ENCODE assay signal across 4 mouse cellular contexts in genomic region chr11:80407878-80408277, GRCm38 (mm10). TPM values are rescaled to one million over a fixed set of nuclear protein-coding genes. Genes with fewer than 3 reads are reported as not detected.
A peak's percentile ranks its signal among the peaks of the same experiment; 100 is the strongest.
DNase-seq lines count a peak whose midpoint lies in the region; ATAC-seq and TF ChIP-seq lines count a peak whose summit lies in the region.
"Not testable (repeated sequence)": the region's sequence is repeated elsewhere in the genome, so short reads cannot be mapped to it uniquely, and the experiment has no call there.

No protein-coding gene starts in this region.

- not testable (repeated sequence) for H3K9ac ChIP-seq in CH12.LX (ENCODE audit: insufficient read depth, low read depth); ES-E14 (ENCODE audit: insufficient read depth, low read depth, low read length, poor library complexity, severe bottlenecking); MEL (ENCODE audit: control insufficient read depth, low read depth, low read length, poor library complexity, severe bottlenecking); intestine, embryonic 16.5 days (ENCODE audit: low read depth, low read length)

- not testable (repeated sequence) for H3K27ac ChIP-seq in CH12.LX (ENCODE audit: insufficient read depth, low read depth); ES-E14 (ENCODE audit: insufficient read depth, low read depth, low read length, poor library complexity, severe bottlenecking); MEL (ENCODE audit: control insufficient read depth, low read depth, low read length); intestine, embryonic 16.5 days (ENCODE audit: low read length)

- H3K4me1 ChIP-seq in CH12.LX (ENCODE audit: control insufficient read depth in 1 of 2, insufficient read depth in 2 of 2); ES-E14 (ENCODE audit: control insufficient read depth in 2 of 2, insufficient read depth in 2 of 2, low read length in 2 of 2, poor library complexity in 1 of 2); intestine, embryonic 16.5 days (ENCODE audit: control insufficient read depth, insufficient read depth, low read length): not testable (repeated sequence)
- peaks cover 14 to 22% of the 10 kb centered on the region in 2 experiments for H3K4me1 ChIP-seq in MEL (ENCODE audit: control insufficient read depth in 1 of 2, insufficient read depth in 2 of 2, low read length in 2 of 2)

- WGBS in intestine, embryonic 16.5 days: 97% methylated on average over 6 of the region's 6 CpGs

- H3K79me2 ChIP-seq in CH12.LX (replicated peaks; ENCODE audit: control insufficient read depth, extremely low read depth, insufficient read depth, poor library complexity, severe bottlenecking); MEL (ENCODE audit: control insufficient read depth, insufficient read depth, low read length, poor library complexity): not testable (repeated sequence)

- not testable (repeated sequence) for TF ChIP-seq CTCF in CH12.LX (conservative IDR thresholded peaks at IDR 0.05 in 1 of 2, IDR thresholded peaks at IDR 0.05 in 1 of 2; ENCODE audit: low read depth in 2 of 2, low read length in 2 of 2); MEL (IDR thresholded peaks at IDR 0.05 in 2 of 3, conservative IDR thresholded peaks at IDR 0.05 in 1 of 3; ENCODE audit: control insufficient read depth in 1 of 3, insufficient read depth in 1 of 3, low read depth in 2 of 3, low read length in 3 of 3, poor library complexity in 1 of 3, severe bottlenecking in 1 of 3)

- in situ Hi-C loops in CH12.LX (cut with MboI; ENCODE audit: low pct_ligation_motif_present, low pct_unique_long_range_greater_than_20kb, low sequenced_read_pairs); ES-E14 (cut with MboI; ENCODE audit: low sequenced_read_pairs in 2 of 2, unreplicated experiment in 2 of 2): not testable (repeated sequence)

- not testable (repeated sequence) for H3K4me3 ChIP-seq in CH12.LX (replicated peaks in 1 of 3; ENCODE audit: low read depth in 2 of 3, low read length in 2 of 3, poor library complexity in 1 of 3); ES-E14 (ENCODE audit: insufficient read depth in 1 of 2, low read depth in 1 of 2, low read length in 2 of 2, poor library complexity in 1 of 2, severe bottlenecking in 1 of 2); MEL (ENCODE audit: control insufficient read depth in 1 of 2, insufficient read depth in 1 of 2, low read depth in 2 of 2, low read length in 2 of 2); intestine, embryonic 16.5 days (ENCODE audit: low read length)

- not testable (repeated sequence) for H3K4me2 ChIP-seq in CH12.LX (ENCODE audit: insufficient read depth, low read depth, poor library complexity, severe bottlenecking); intestine, embryonic 16.5 days (ENCODE audit: low read depth, low read length)

- TF ChIP-seq EP300 in CH12.LX (IDR thresholded peaks at IDR 0.05; ENCODE audit: low read length); MEL (IDR thresholded peaks at IDR 0.05; ENCODE audit: low read depth in 1 of 2, low read length in 2 of 2): not testable (repeated sequence)

- H3K27me3 ChIP-seq in CH12.LX (replicated peaks); MEL (ENCODE audit: control insufficient read depth in 1 of 2, insufficient read depth in 2 of 2, low read length in 2 of 2); intestine, embryonic 16.5 days (replicated peaks; ENCODE audit: control insufficient read depth, insufficient read depth, low read length): not testable (repeated sequence)

- not testable (repeated sequence) for TF ChIP-seq RAD21 in CH12.LX (IDR thresholded peaks at IDR 0.05; ENCODE audit: low read depth, low read length); MEL (IDR thresholded peaks at IDR 0.05; ENCODE audit: low read depth, low read length)

- DNase-seq in CH12.LX (ENCODE audit: extremely low read depth); ES-E14 (ENCODE audit: low read depth, low spot score); MEL (ENCODE audit: low read depth, low spot score): not testable (repeated sequence)

- ATAC-seq in intestine, embryonic 16.5 days: 0 out of 2 replicates have a peak, but pooled peaks have one; percentile 19

- peak; percentile 24; the same call in 1 of the 2 replicates for TF ChIP-seq POLR2A in CH12.LX (IDR thresholded peaks at IDR 0.05; ENCODE audit: low read depth, low read length)
- peak in 1 of 2 experiments; percentile 51; a peak in 2 of 4 replicates for TF ChIP-seq POLR2A in MEL (IDR thresholded peaks at IDR 0.05; ENCODE audit: control insufficient read depth in 1 of 2, insufficient read depth in 1 of 2, low read depth in 1 of 2, low read length in 2 of 2, poor library complexity in 1 of 2)

- dilution Hi-C loops in CH12.LX (cut with MboI; ENCODE audit: extremely low pct_ligation_motif_present, extremely low pct_unique_long_range_greater_than_20kb, low sequenced_read_pairs): not testable (repeated sequence)

- H3K36me3 ChIP-seq in CH12.LX (replicated peaks in 1 of 2; ENCODE audit: control insufficient read depth in 1 of 2, insufficient read depth in 1 of 2, low read length in 1 of 2): peaks cover 45 to 85% of the 10 kb centered on the region in 2 experiments
- H3K36me3 ChIP-seq in ES-E14 (ENCODE audit: control insufficient read depth, insufficient read depth, low read length, poor library complexity, severe bottlenecking): peaks cover 12% of the 10 kb centered on the region
- peaks cover 51 to 66% of the 10 kb centered on the region in 2 experiments for H3K36me3 ChIP-seq in MEL (ENCODE audit: control insufficient read depth in 1 of 2, insufficient read depth in 2 of 2, low read length in 2 of 2)
- not testable (repeated sequence) for H3K36me3 ChIP-seq in intestine, embryonic 16.5 days (ENCODE audit: control insufficient read depth, insufficient read depth, low read length)

- H3K9me3 ChIP-seq in CH12.LX (replicated peaks; ENCODE audit: low read length); ES-E14 (ENCODE audit: control insufficient read depth, insufficient read depth, low read depth, low read length); MEL (replicated peaks; ENCODE audit: insufficient read depth, low read length); intestine, embryonic 16.5 days (ENCODE audit: control insufficient read depth, low read length): not testable (repeated sequence)

TF ChIP-seq in CH12.LX, 34 proteins besides CTCF, POLR2A, EP300 and RAD21:
- TF ChIP-seq POLR2AphosphoS2 (IDR thresholded peaks at IDR 0.05; ENCODE audit: low read depth, low read length): peak; percentile 90

TF ChIP-seq in ES-E14, 5 proteins besides CTCF, POLR2A, EP300 and RAD21:
- peak; percentile 64 for TF ChIP-seq ZNF384 (IDR thresholded peaks at IDR 0.05; ENCODE audit: low read depth, low read length)

TF ChIP-seq in MEL, 35 proteins besides CTCF, POLR2A, EP300 and RAD21:
- TF ChIP-seq SIN3A (IDR thresholded peaks at IDR 0.05; ENCODE audit: low read length) (0 out of 2 replicates have a peak, but pooled peaks have one; percentile 2), ZMIZ1 (IDR thresholded peaks at IDR 0.05; ENCODE audit: low read depth, low read length) (0 out of 2 replicates have a peak, but pooled peaks have one; percentile 53), ZNF384 (IDR thresholded peaks at IDR 0.05; ENCODE audit: low read depth, low read length) (peak; percentile 47; the same call in 1 of the 2 replicates)
TF ChIP-seq in MEL: peak in this region for 3; not testable (repeated sequence) for 32.

RNA-seq across cellular contexts. Expression of gene Psmd11, which starts 20.5 kb away (rescaled TPM):
- total RNA-seq in CH12.LX (2012; rRNA removed) (141 and 157 TPM in 2 replicates), CH12.LX (2014; rRNA removed) (105 and 116 TPM in 2 replicates), ES-E14 (2012; rRNA removed) (71.4 and 106 TPM in 2 replicates), MEL (2012; rRNA removed) (110 and 153 TPM in 2 replicates)
- polyA plus RNA-seq in CH12.LX (2012; ENCODE audit: insufficient read length, low read depth) (179 and 191 TPM in 2 replicates), MEL (2012; ENCODE audit: insufficient read depth in 1 of 2, insufficient read length in 2 of 2, low read depth in 1 of 2, low replicate concordance in 2 of 2, missing spikeins in 1 of 2) (100 to 1,000 TPM; 184 to 324 TPM)
- polyA plus RNA-seq in intestine, embryonic 16.5 days (2015; fragmentation: Nextera tagmentation; extraction: Ambion mirVana): 259 and 281 TPM in 2 replicates

RNA-seq across cellular contexts. Expression of gene Zfp207, which starts 24.8 kb away (rescaled TPM):
- 137 and 185 TPM in 2 replicates for total RNA-seq in CH12.LX (2012; rRNA removed)
- 296 and 345 TPM in 2 replicates for total RNA-seq in CH12.LX (2014; rRNA removed)
- 196 and 231 TPM in 2 replicates for polyA plus RNA-seq in CH12.LX (2012; ENCODE audit: insufficient read length, low read depth)
- 177 and 201 TPM in 2 replicates for total RNA-seq in ES-E14 (2012; rRNA removed)
- 143 and 150 TPM in 2 replicates for total RNA-seq in MEL (2012; rRNA removed)
- polyA plus RNA-seq in MEL (2012; ENCODE audit: insufficient read depth in 1 of 2, insufficient read length in 2 of 2, low read depth in 1 of 2, low replicate concordance in 2 of 2, missing spikeins in 1 of 2): 100 to 1,000 TPM; 186 to 347 TPM
- 170 and 172 TPM in 2 replicates for polyA plus RNA-seq in intestine, embryonic 16.5 days (2015; fragmentation: Nextera tagmentation; extraction: Ambion mirVana)

RNA-seq across cellular contexts. Expression of gene 5730455P16Rik, which starts 30.0 kb away (rescaled TPM):
- total RNA-seq in CH12.LX (2012; rRNA removed) (11.5 and 12.7 TPM in 2 replicates), CH12.LX (2014; rRNA removed) (19.7 and 22.2 TPM in 2 replicates), ES-E14 (2012; rRNA removed) (11.5 and 15.1 TPM in 2 replicates), MEL (2012; rRNA removed) (9.4 and 10.1 TPM in 2 replicates)
- polyA plus RNA-seq in CH12.LX (2012; ENCODE audit: insufficient read length, low read depth) (15.0 and 19.4 TPM in 2 replicates), MEL (2012; ENCODE audit: insufficient read depth in 1 of 2, insufficient read length in 2 of 2, low read depth in 1 of 2, low replicate concordance in 2 of 2, missing spikeins in 1 of 2) (1 to 10 TPM in 1 of 2 experiments, not detected in 1; 9.5 TPM)
- polyA plus RNA-seq in intestine, embryonic 16.5 days (2015; fragmentation: Nextera tagmentation; extraction: Ambion mirVana): 11.5 and 14.9 TPM in 2 replicates
